Mouse (Mus musculus) B cell, adult 2 months (primary cell): ENCODE measurements around the gene Hjurp.
A peak's percentile ranks its signal among the peaks of the same experiment; 100 is the strongest.

Source experiments
- DNase-seq, 2 experiments: peaks; one replicate each; pipeline ENCODE4 v3.0.0; 2022

The Hjurp gene

DNA sequence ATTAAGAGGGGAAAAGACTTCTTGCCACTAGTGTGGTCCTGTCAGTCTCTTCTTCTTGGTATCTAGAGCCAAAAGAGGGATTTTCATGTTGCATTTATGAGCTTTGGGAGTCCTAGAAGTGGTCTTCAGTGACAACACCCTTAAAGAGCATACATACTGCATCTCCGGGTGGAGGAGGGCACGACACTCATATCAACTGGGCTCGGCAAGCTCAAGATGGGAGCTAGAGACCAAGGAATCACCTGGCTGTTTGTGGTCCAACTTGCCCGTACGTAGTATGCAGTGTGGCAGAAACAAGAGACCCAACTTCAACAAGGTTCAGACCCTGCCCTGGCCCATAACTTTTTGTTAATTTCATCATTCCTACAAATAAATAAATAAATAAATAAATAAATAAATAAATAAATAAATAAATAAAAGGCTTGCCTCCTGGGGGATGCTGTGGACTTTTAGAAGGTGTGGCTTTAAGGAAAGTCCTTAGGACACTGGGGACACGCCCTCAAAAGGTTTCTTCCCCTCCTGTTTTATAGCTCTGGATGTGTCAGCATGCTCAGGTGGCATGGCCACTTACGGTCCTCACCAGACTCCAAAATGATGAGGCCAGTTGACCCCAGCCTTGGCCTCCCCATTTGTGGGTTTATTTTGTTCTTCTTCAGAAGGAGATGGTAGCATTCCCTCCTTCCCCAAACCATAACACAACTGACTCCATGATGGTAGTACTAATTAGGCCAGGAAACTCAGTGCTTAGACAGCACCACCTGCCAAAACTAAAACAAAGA lies 20.2 kb upstream of the Hjurp start:
- DNase-seq: no peak

DNA sequence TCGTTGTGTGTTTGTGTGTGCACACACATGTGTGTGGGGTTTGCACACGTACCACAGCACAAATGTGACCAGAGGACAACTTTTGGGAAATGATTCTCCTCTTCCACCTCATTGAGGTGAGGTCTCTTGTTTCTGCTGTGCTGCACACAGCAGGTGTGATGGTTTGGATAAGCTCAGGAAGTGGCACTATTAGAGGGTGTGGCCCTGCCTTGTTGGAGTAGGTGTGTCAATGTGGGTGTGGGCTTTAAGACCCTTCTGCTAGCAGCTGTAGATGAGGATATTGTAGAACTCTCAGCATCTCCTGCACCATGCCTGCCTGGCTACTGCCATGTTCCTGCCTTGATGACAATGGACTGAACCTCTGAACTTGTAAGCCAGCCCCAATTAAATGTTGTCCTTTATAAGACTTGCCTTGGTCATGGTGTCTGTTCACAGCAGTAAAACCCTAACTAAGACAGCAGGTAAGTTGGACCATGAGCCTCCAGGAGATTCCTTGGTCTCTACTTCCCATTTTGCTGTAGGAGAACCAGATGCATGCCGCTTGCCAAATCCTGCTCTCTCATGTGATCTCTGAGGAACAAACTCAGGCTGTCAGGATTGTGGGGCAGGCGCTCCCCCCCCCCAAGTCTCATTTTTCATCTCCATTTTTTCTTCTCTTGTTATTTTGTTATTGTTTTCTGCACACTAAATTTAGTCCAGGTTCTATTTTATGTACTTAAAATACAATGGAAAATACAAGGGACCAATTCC lies 18.9 kb upstream of the Hjurp start:
- DNase-seq: no peak

- DNase-seq: no peak
Measured at GRCm38 (mm10) chr1:88294650-88295049, 17.2 kb upstream of the Hjurp start.

- DNase-seq: no peak
Measured at GRCm38 (mm10) chr1:88292057-88292456, 14.6 kb upstream of the Hjurp start.

DNA sequence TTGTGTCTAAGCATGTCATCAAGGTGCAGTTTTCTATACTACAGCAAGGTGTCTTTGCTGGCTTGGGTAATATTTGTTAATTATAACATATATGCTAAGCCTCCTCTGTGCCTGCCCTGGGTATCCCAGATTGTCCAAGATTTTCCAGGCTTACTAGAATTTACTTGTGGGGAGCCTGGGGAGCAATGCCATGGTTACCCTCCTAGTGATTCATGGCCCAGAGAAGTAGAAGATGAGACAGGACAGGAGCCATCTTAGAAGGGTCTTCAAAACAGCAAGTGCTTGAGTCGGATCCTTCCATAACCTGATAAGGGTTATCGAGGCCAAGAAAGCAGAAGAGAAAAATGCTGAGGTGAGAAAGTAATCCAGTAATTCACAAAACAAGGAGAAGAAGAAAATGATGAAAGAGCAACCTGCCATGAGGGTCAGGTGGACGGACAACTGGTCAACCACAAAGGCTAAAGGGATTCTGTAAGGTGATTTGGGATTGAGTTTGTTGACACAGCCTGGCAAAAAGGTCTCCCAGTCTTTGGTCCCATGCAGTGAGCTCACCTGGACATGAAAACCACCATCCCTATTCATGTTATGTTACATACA lies 14.1 kb upstream of the Hjurp start:
- DNase-seq: no peak

- no peak for DNase-seq
Measured at GRCm38 (mm10) chr1:88290511-88290910, 13.1 kb upstream of the Hjurp start.

DNA sequence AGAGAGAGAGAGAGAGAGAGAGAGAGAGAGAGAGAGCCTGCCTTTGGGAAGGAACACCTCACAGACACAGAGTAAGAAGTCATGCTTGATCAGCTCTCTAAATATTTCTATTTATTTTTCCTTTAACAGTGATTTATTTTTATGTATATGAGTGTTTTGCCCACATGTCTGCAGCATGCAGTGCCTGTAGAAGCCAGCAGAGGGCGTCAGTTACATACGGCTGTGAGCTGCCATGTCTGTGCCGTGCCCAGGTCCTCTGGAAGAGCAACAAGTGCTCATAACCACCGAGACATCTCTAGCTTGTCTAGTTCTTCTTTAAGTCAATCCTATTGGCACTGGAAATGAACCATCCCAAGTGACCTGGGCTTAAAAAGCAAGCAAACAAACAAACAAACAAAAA lies 12.5 kb upstream of the Hjurp start:
- DNase-seq: peak; percentile 65 to 71

DNA sequence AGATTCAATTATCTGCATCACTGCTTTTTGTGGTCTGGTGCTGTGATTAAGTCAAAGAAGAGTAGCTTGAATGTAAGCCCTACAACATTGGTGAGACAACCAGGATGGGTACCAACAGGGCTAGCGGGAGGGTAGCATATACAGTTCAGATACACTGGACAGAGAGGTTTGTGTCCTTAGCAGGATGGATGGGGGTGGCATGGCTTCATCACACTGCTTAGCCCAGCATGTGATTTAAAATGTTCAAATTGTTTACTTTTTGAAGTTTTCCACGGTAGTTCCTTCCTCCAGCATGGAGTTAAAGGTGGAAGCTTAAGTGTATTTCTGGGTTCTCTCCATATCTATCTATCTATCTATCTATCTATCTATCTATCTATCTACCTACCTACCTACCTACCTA lies 11.7 kb upstream of the Hjurp start:
- DNase-seq: no peak

DNA sequence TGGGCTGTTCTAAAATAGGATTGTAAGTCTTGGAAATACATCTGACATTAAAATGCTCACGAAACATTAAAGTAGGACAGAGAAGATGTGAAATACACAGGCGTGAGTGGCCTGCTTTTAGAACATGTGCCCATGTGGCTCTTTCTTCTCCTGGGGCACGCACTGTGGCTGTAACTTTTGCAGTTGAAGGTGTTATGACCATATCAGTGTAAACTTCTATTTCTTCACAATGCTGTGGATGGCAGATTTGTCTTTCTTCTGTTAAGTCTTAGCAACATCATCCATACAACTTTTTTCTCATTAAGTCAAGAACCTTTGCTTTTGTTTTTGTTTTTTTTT lies 11.3 kb upstream of the Hjurp start:
- DNase-seq: no peak

DNA sequence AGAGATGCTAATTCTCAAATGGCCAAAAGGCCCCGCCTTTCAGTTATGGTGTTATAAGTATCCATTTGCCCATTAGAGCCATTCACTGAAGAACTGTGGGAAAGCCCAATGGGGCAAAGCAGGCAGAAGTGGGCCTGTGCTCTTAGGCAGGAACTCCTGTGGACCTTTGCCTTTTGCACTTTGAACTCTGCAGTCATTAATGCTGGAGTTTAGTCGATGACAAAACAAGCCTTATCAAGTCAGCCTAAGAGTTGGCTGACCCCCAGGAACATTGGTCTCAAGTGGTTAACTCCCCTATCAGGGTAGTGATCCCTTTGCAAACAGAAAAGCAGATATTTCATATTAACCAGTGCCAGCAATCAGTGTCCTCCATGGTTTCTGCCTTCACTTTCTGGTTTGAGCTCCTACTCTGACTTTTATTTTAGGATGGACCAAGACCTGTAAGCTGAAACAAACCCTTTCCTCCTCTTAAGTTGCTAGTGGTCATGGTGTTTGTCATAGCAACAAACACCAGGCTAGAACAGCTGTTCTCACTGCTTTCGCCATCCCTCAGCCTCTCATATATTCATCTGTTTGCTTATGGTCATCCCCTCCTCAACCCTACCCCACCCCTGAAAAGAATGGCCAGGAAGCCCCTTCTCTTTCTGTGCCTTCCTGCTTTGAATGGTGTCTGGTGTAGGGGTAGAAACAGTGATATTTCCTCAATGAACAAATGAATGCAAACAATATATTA lies 10.8 kb upstream of the Hjurp start:
- no peak for DNase-seq

GRCm38 (mm10) chr1:88287697-88287980 lies 10.2 kb upstream of the Hjurp start:
- peak; percentile 76 to 78 for DNase-seq

- no peak for DNase-seq
Measured at GRCm38 (mm10) chr1:88286887-88287696, 9.7 kb upstream of the Hjurp start.

GRCm38 (mm10) chr1:88286136-88286845 lies 8.9 kb upstream of the Hjurp start:
- DNase-seq: no peak

DNA sequence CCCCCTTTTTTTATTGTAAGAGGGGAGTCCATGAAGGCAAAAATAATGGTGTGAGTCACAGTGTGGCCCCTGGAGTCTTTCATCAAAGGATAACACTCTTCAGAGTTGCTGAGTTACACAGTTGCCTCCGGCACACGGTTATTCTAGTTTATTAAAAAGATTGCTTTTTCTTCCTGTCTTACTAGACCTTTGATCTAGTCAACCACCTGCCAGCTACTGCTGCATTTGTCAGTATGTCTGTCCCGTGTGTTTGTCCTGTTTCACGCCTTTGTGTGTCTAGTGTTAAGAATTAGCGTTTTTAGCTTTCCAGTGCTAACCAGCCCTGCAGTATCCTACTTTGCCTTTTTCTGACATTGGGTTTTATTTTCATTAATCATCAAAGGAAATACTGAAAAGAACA lies 8.2 kb upstream of the Hjurp start:
- no peak for DNase-seq

- peak in 1 of 2 experiments; percentile 34 for DNase-seq
Measured at GRCm38 (mm10) chr1:88284946-88285320, 7.5 kb upstream of the Hjurp start.

- DNase-seq: no peak
Measured at GRCm38 (mm10) chr1:88284228-88284945, 7.0 kb upstream of the Hjurp start.

DNA sequence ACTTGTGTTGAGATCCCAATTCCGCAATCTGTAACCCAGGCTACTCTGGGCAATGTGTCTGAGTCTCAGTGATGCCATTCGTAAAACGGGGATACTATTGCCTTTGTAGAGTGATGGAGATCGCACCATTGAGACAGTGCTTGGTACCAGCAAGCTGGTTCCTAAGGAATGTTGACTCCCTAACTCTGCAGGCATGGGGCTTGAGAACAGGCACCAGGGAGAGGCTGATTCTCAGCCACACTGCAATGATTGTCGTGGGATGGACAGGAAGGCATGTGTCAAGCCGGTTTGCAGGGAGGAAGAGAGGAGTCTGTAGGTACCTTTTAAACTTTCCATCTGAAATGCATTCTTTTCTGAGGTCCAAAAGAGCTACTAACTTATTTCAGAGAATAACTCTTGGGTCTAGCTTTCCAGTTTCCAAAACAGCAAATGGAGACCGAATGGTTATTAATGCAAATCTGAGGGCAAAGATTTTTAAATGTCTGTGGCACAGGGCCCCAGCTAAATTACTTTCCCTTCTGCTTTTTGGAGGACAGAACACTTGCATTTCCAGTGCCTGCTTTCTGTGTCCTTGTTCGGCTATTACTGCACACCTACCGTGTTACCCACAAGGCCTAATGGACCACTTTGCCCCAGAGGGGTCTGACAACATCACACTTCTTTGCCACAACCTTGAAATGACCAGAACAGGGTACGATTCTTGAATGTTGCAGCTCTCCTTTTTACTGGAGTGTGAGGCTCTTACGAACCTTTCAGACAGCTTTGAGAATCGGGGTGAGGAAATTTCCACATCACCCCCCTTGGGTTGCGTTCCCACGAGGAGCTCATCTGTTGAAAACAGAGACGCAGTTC lies 6.2 kb upstream of the Hjurp start:
- DNase-seq: peak in 1 of 2 experiments; percentile 29

- DNase-seq: no peak
Measured at GRCm38 (mm10) chr1:88282301-88282700, 4.9 kb upstream of the Hjurp start.

DNA sequence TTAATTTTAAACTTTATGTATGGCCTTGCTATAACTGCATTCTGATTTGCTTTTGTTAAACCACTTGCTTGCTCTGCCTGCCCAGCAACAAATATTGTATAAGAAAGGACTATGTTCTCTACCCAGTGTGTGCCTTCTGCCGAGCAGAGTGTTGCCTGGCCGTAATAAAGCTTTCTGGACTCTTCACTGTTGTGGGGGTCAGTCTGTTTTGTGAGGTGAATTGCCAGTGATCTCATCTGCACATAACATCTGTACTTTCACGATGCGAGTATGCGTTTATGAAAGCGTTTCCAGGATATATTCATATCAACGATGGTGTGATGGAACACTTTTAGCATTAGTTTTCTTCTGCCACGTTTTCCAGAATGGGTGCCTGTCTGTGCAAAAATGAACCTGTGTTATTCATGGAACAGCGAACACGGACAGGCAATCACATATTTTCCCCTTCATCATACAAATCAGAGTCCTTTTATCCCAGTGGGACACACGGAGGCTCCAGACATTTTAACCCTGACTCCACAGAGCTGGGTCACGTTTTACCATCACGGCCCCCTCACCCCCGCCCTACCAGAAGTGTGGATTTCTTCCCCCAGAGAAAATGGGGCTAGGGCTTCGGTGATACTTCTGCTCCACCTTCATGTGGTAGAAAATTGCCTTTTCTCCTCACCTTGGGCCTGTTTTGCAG lies 2.7 kb upstream of the Hjurp start:
- DNase-seq: no peak
